Mouse (Mus musculus): ENCODE results near the gene Sbds.
"Not testable (repeated sequence)": the region's sequence is repeated elsewhere in the genome, so short reads cannot be mapped to it uniquely, and the experiment has no call there.

The Sbds gene

GRCm38 (mm10) chr5:130256678-130257271 lies 1.4 kb upstream of the Sbds start:
- DNase-seq (ENCODE audit: low spot score), result peak; percentile 94

GRCm38 (mm10) chr5:130255799-130256525 lies 632 bp upstream of the Sbds start:
- DNase-seq (ENCODE audit: low spot score), result not testable (repeated sequence)

GRCm38 (mm10) chr5:130254164-130255016 lies 940 bp downstream of the Sbds start:
- no peak for DNase-seq (ENCODE audit: low spot score)

- DNase-seq (ENCODE audit: low spot score), result no peak
Measured at GRCm38 (mm10) chr5:130247823-130248222, 7.5 kb downstream of the Sbds start.

GRCm38 (mm10) chr5:130241426-130241825 lies 13.9 kb downstream of the Sbds start:
- no peak for DNase-seq (ENCODE audit: low spot score)

GRCm38 (mm10) chr5:130239856-130240255 lies 15.5 kb downstream of the Sbds start:
- DNase-seq (ENCODE audit: low spot score), result no peak

GRCm38 (mm10) chr5:130239236-130239635 lies 16.1 kb downstream of the Sbds start:
- DNase-seq (ENCODE audit: low spot score), result no peak

- no peak for DNase-seq (ENCODE audit: low spot score)
Measured at GRCm38 (mm10) chr5:130236302-130236701, 19.0 kb downstream of the Sbds start.

GRCm38 (mm10) chr5:130228120-130228519 lies 27.2 kb downstream of the Sbds start:
- no peak for DNase-seq (ENCODE audit: low spot score)

- DNase-seq (ENCODE audit: low spot score), result no peak
Measured at GRCm38 (mm10) chr5:130226790-130227189, 28.5 kb downstream of the Sbds start.

- peak; percentile 97 for DNase-seq (ENCODE audit: low spot score)
Measured at GRCm38 (mm10) chr5:130222146-130223004, 33.0 kb downstream of the Sbds start.

- no peak for DNase-seq (ENCODE audit: low spot score)
Measured at GRCm38 (mm10) chr5:130221760-130222145, 33.6 kb downstream of the Sbds start.

- DNase-seq (ENCODE audit: low spot score), result no peak
Measured at GRCm38 (mm10) chr5:130221316-130221715, 34.0 kb downstream of the Sbds start.

- no peak for DNase-seq (ENCODE audit: low spot score)
Measured at GRCm38 (mm10) chr5:130218336-130218735, 37.0 kb downstream of the Sbds start.

- no peak for DNase-seq (ENCODE audit: low spot score)
Measured at GRCm38 (mm10) chr5:130217406-130217805, 37.9 kb downstream of the Sbds start.

GRCm38 (mm10) chr5:130216781-130217180 lies 38.5 kb downstream of the Sbds start, which contains the start of gene Tmem248:
Gene Tmem248 (plus strand): TSS chr5:130217081.
- DNase-seq (ENCODE audit: low spot score), result no peak

- DNase-seq (ENCODE audit: low spot score), result no peak
Measured at GRCm38 (mm10) chr5:130212956-130213355, 42.4 kb downstream of the Sbds start.

GRCm38 (mm10) chr5:130207299-130207698 lies 48.0 kb downstream of the Sbds start:
- no peak for DNase-seq (ENCODE audit: low spot score)

GRCm38 (mm10) chr5:130205441-130206023 lies 49.8 kb downstream of the Sbds start:
- DNase-seq (ENCODE audit: low spot score), result no peak

GRCm38 (mm10) chr5:130204560-130204959 lies 50.8 kb downstream of the Sbds start:
- DNase-seq (ENCODE audit: low spot score), result no peak

GRCm38 (mm10) chr5:130203948-130204347 lies 51.4 kb downstream of the Sbds start:
- DNase-seq (ENCODE audit: low spot score), result no peak

All from testis, postnatal 10 days (tissue).